Mouse (Mus musculus) MEL (cell line): Measurements from ENCODE around the gene Pkhd1. TPM values are rescaled to one million over a fixed set of nuclear protein-coding genes. Genes with fewer than 3 reads are reported as not detected.

Source experiments
- DNase-seq: peaks from one replicate; pipeline ENCODE4 v3.0.0; 2011; ENCODE audit warnings: low read depth, low spot score
- H3K27ac ChIP-seq: 2 replicates; pipeline ENCODE4 v1.5.1; 2012; ENCODE audit warnings: low read depth, mild to moderate bottlenecking, control low read depth, low read length, moderate library complexity; ENCODE audit not compliant: control insufficient read depth
- H3K27me3 ChIP-seq, 2 experiments: fragments of 150-350 bp in 1 of 2; sonication (generic) in 1 of 2; 2 replicates each; pipeline ENCODE4 v1.6.1; 2012; ENCODE audit warnings: low read length in 2 of 2, mild to moderate bottlenecking in 2 of 2, improper control_type of control experiment in 1 of 2, moderate library complexity in 1 of 2; ENCODE audit not compliant: insufficient read depth in 2 of 2, control insufficient read depth in 1 of 2
- H3K36me3 ChIP-seq, 2 experiments: 2 replicates each; pipeline ENCODE4 v1.6.1; 2012 to 2014; ENCODE audit warnings: low read length in 2 of 2, improper control_type of control experiment in 1 of 2, inconsistent platforms in 1 of 2, mild to moderate bottlenecking in 1 of 2; ENCODE audit not compliant: insufficient read depth in 2 of 2, control insufficient read depth in 1 of 2
- H3K4me1 ChIP-seq, 2 experiments: fragments of 150-350 bp in 1 of 2; sonication (generic) in 1 of 2; 2 replicates each; pipeline ENCODE4 v1.6.1; 2012; ENCODE audit warnings: low read length in 2 of 2, improper control_type of control experiment in 1 of 2, mild to moderate bottlenecking in 1 of 2; ENCODE audit not compliant: insufficient read depth in 2 of 2, control insufficient read depth in 1 of 2
- H3K4me3 ChIP-seq, 2 experiments: fragments of 150-350 bp in 1 of 2; sonication (generic) in 1 of 2; 2 replicates each; pipeline ENCODE4 v1.5.1; 2012; ENCODE audit warnings: low read depth in 2 of 2, low read length in 2 of 2, mild to moderate bottlenecking in 2 of 2, moderate library complexity in 2 of 2, control low read depth in 1 of 2, improper control_type of control experiment in 1 of 2; ENCODE audit not compliant: control insufficient read depth in 1 of 2, insufficient read depth in 1 of 2
- H3K79me2 ChIP-seq: 2 replicates; pipeline ENCODE4 v1.6.1; 2012; ENCODE audit warnings: mild to moderate bottlenecking, low read length, moderate library complexity; ENCODE audit not compliant: control insufficient read depth, poor library complexity, insufficient read depth
- H3K9ac ChIP-seq: 2 replicates; pipeline ENCODE4 v1.6.1; 2012; ENCODE audit warnings: low read depth, mild to moderate bottlenecking, control low read depth, low read length, moderate library complexity; ENCODE audit not compliant: control insufficient read depth, poor library complexity, severe bottlenecking
- H3K9me3 ChIP-seq: fragments of 150-350 bp; sonication (generic); replicated peaks from 2 replicates; pipeline ENCODE4 v1.6.1; 2012; ENCODE audit warnings: mild to moderate bottlenecking, low read length, improper control_type of control experiment, moderate library complexity; ENCODE audit not compliant: insufficient read depth
- BHLHE40 ChIP-seq: IDR thresholded peaks from 2 replicates; pipeline ENCODE4 v1.6.1; 2012; ENCODE audit warnings: low read depth, mild to moderate bottlenecking, inconsistent platforms, low read length, improper control_type of control experiment, borderline replicate concordance
- CHD1 ChIP-seq: IDR thresholded peaks from 2 replicates; pipeline ENCODE4 v1.6.1; 2012; ENCODE audit warnings: low read depth, mild to moderate bottlenecking, inconsistent platforms, low read length, improper control_type of control experiment
- CHD2 ChIP-seq: IDR thresholded peaks from 2 replicates; pipeline ENCODE4 v1.6.1; 2011; ENCODE audit warnings: low read length, improper control_type of control experiment
- CTCF ChIP-seq, 3 experiments: IDR thresholded peaks in 2 of 3; conservative IDR thresholded peaks in 1 of 3; 2 replicates each; pipeline ENCODE4 v1.5.1; 2011 to 2012; ENCODE audit warnings: low read length in 3 of 3, low read depth in 2 of 3, mild to moderate bottlenecking in 2 of 3, improper control_type of control experiment in 1 of 3, inconsistent platforms in 1 of 3, mixed read lengths in 1 of 3, moderate library complexity in 1 of 3; ENCODE audit not compliant: control insufficient read depth in 1 of 3, insufficient read depth in 1 of 3, poor library complexity in 1 of 3, severe bottlenecking in 1 of 3
- E2F4 ChIP-seq: IDR thresholded peaks from 2 replicates; pipeline ENCODE4 v1.6.1; 2011; ENCODE audit warnings: low read depth, low read length, improper control_type of control experiment, borderline replicate concordance
- EP300 ChIP-seq, 2 experiments: IDR thresholded peaks; 2 replicates each; pipeline ENCODE4 v1.6.1; 2011; ENCODE audit warnings: improper control_type of control experiment in 2 of 2, low read length in 2 of 2, low read depth in 1 of 2, mild to moderate bottlenecking in 1 of 2
- GABPA ChIP-seq: IDR thresholded peaks from 2 replicates; pipeline ENCODE4 v1.6.1; 2012; ENCODE audit warnings: low read depth, mild to moderate bottlenecking, inconsistent platforms, low read length, improper control_type of control experiment, moderate library complexity
- HCFC1 ChIP-seq: IDR thresholded peaks from 2 replicates; pipeline ENCODE4 v1.6.1; 2012; ENCODE audit warnings: low read depth, mild to moderate bottlenecking, inconsistent platforms, low read length, improper control_type of control experiment, moderate library complexity
- JUND ChIP-seq: IDR thresholded peaks from 2 replicates; pipeline ENCODE4 v1.6.1; 2011; ENCODE audit warnings: low read depth, mild to moderate bottlenecking, improper control_type of control experiment, low read length
- MAX ChIP-seq: IDR thresholded peaks from 2 replicates; pipeline ENCODE4 v1.6.1; 2011; ENCODE audit warnings: low read length, improper control_type of control experiment
- MEF2A ChIP-seq: IDR thresholded peaks from 2 replicates; pipeline ENCODE4 v1.6.1; 2014; ENCODE audit warnings: low read depth, mild to moderate bottlenecking, inconsistent platforms, low read length, improper control_type of control experiment; ENCODE audit not compliant: poor library complexity, insufficient replicate concordance, severe bottlenecking; ENCODE audit errors: extremely low read depth
- MYB ChIP-seq: IDR thresholded peaks from 2 replicates; pipeline ENCODE4 v1.6.1; 2011; ENCODE audit warnings: mild to moderate bottlenecking, low read depth, low read length, improper control_type of control experiment
- POLR2A ChIP-seq, 2 experiments: IDR thresholded peaks; 2 replicates each; pipeline ENCODE4 v1.6.1; 2011 to 2012; ENCODE audit warnings: low read length in 2 of 2, mild to moderate bottlenecking in 2 of 2, control low read depth in 1 of 2, improper control_type of control experiment in 1 of 2, low read depth in 1 of 2, moderate library complexity in 1 of 2; ENCODE audit not compliant: control insufficient read depth in 1 of 2, insufficient read depth in 1 of 2, poor library complexity in 1 of 2
- POLR2AphosphoS2 ChIP-seq: IDR thresholded peaks from 2 replicates; pipeline ENCODE4 v1.6.1; 2011; ENCODE audit warnings: low read length, improper control_type of control experiment
- POLR2AphosphoS5 ChIP-seq: IDR thresholded peaks from 2 replicates; pipeline ENCODE4 v1.6.1; 2012; ENCODE audit warnings: low read depth, borderline replicate concordance, mild to moderate bottlenecking, inconsistent platforms, low read length, moderate library complexity, mixed read lengths
- RAD21 ChIP-seq: IDR thresholded peaks from 2 replicates; pipeline ENCODE4 v1.6.1; 2011; ENCODE audit warnings: mild to moderate bottlenecking, low read depth, low read length, improper control_type of control experiment
- SIN3A ChIP-seq: IDR thresholded peaks from 2 replicates; pipeline ENCODE4 v1.6.1; 2012; ENCODE audit warnings: low read length, improper control_type of control experiment, inconsistent platforms
- SMC3 ChIP-seq: IDR thresholded peaks from 2 replicates; pipeline ENCODE4 v1.6.1; 2011; ENCODE audit warnings: low read depth, low read length, improper control_type of control experiment
- TAL1 ChIP-seq: IDR thresholded peaks from 2 replicates; pipeline ENCODE4 v1.6.1; 2012; ENCODE audit warnings: mild to moderate bottlenecking, inconsistent platforms, low read length, moderate library complexity, mixed read lengths
- TBP ChIP-seq: IDR thresholded peaks from 2 replicates; pipeline ENCODE4 v1.8.0; 2011; ENCODE audit warnings: low read depth, low read length, improper control_type of control experiment
- TCF12 ChIP-seq: IDR thresholded peaks from 2 replicates; pipeline ENCODE4 v1.6.1; 2014; ENCODE audit warnings: low read depth, mild to moderate bottlenecking, inconsistent platforms, low read length, improper control_type of control experiment, moderate library complexity
- UBTF ChIP-seq: IDR thresholded peaks from 2 replicates; pipeline ENCODE4 v1.6.1; 2012; ENCODE audit warnings: low read depth, mild to moderate bottlenecking, inconsistent platforms, low read length, improper control_type of control experiment, moderate library complexity, borderline replicate concordance; ENCODE audit not compliant: insufficient read depth
- USF1 ChIP-seq: IDR thresholded peaks from 2 replicates; pipeline ENCODE4 v1.6.1; 2014; ENCODE audit warnings: low read depth, mild to moderate bottlenecking, inconsistent platforms, low read length, improper control_type of control experiment, moderate library complexity
- ZC3H11A ChIP-seq: IDR thresholded peaks from 2 replicates; pipeline ENCODE4 v1.6.1; 2012; ENCODE audit warnings: low read depth, mild to moderate bottlenecking, inconsistent platforms, low read length, improper control_type of control experiment
- ZMIZ1 ChIP-seq: IDR thresholded peaks from 2 replicates; pipeline ENCODE4 v1.6.1; 2012; ENCODE audit warnings: low read depth, mild to moderate bottlenecking, inconsistent platforms, low read length, improper control_type of control experiment, moderate library complexity
- ZNF384 ChIP-seq: IDR thresholded peaks from 2 replicates; pipeline ENCODE4 v1.6.1; 2012; ENCODE audit warnings: low read depth, mild to moderate bottlenecking, inconsistent platforms, low read length, improper control_type of control experiment
- polyA plus RNA-seq, 2 experiments: library from polyadenylated mRNA; stranded (reverse) in 1 of 2; unstranded in 1 of 2; fragments of >175 nt in 1 of 2; fragments of >200 nt in 1 of 2; gene quantifications; 2 replicates each; pipeline versions ENCODE4 v1.2.1 to v1.2.4; 2012; ENCODE audit warnings: low replicate concordance in 2 of 2, low read depth in 1 of 2; ENCODE audit not compliant: insufficient read length in 2 of 2, insufficient read depth in 1 of 2, missing spikeins in 1 of 2
- total RNA-seq: library from RNA; depleted of rRNA; stranded (reverse); fragments of 300-350 nt; gene quantifications from 2 replicates; pipeline ENCODE4 v1.2.3, GENCODE M21; 2012

Pkhd1 gene
- total and polyA plus RNA-seq, 3 experiments: not detected

- H3K4me1 ChIP-seq: no peaks in the 10 kb centered on the region
- H3K27me3 ChIP-seq: no peaks in the 10 kb centered on the region
- no peaks in the 10 kb centered on the region for H3K9me3 ChIP-seq
- H3K36me3 ChIP-seq: no peaks in the 10 kb centered on the region
- H3K4me3 ChIP-seq: no peak overlapping the region
- TF ChIP-seq E2F4 (no peak), ZMIZ1 (no peak), TAL1 (no peak), SIN3A (no peak), MYB (no peak), TBP (no peak), MAX (no peak), POLR2A (IDR thresholded peaks at IDR 0.05; ENCODE audit: control insufficient read depth in 1 of 2, insufficient read depth in 1 of 2, low read depth in 1 of 2, low read length in 2 of 2, poor library complexity in 1 of 2) (no peak), RAD21 (no peak), USF1 (no peak), CHD1 (no peak)
- no peak overlapping the region for H3K27ac ChIP-seq
- no peak overlapping the region for H3K9ac ChIP-seq
- no peak for DNase-seq
- no peaks in the 10 kb centered on the region for H3K79me2 ChIP-seq
Measured at GRCm38 (mm10) chr1:20344651-20345050, 273.2 kb downstream of the Pkhd1 start.

GRCm38 (mm10) chr1:20311485-20311884, 306.4 kb downstream of the Pkhd1 start:
- Histone ChIP-seq H3K27ac (no peak overlapping the region), H3K36me3 (no peaks in the 10 kb centered on the region), H3K4me3 (no peak overlapping the region), H3K9me3 (no peaks in the 10 kb centered on the region), H3K79me2 (no peaks in the 10 kb centered on the region)
- peak; percentile 52 for TF ChIP-seq SMC3
- peak; percentile 38 for TF ChIP-seq RAD21
- TF ChIP-seq CTCF (IDR thresholded peaks at IDR 0.05 in 2 of 3, conservative IDR thresholded peaks at IDR 0.05 in 1 of 3; ENCODE audit: control insufficient read depth in 1 of 3, insufficient read depth in 1 of 3, low read depth in 2 of 3, low read length in 3 of 3, poor library complexity in 1 of 3, severe bottlenecking in 1 of 3): peak; percentile 16 to 52 (median 25); a peak in 5 of 6 replicates
- 0 out of 2 replicates have a peak, but pooled peaks have one; percentile 10 for TF ChIP-seq ZC3H11A
- no peak for TF ChIP-seq MEF2A
- TF ChIP-seq, all 39 proteins: peak for 4
- Histone ChIP-seq H3K4me1 (no peaks in the 10 kb centered on the region), H3K27me3 (no peaks in the 10 kb centered on the region), H3K9ac (no peak overlapping the region)
- peak; percentile 43 for DNase-seq

GRCm38 (mm10) chr1:20310925-20311324, 306.9 kb downstream of the Pkhd1 start:
- Histone ChIP-seq H3K27me3 (no peaks in the 10 kb centered on the region), H3K27ac (no peak overlapping the region), H3K36me3 (no peaks in the 10 kb centered on the region), H3K4me3 (no peak overlapping the region), H3K9me3 (no peaks in the 10 kb centered on the region), H3K9ac (no peak overlapping the region), H3K79me2 (no peaks in the 10 kb centered on the region), H3K4me1 (no peaks in the 10 kb centered on the region)
- no peak for DNase-seq
- TF ChIP-seq CHD1 (no peak), SMC3 (no peak), HCFC1 (no peak), POLR2AphosphoS5 (no peak), UBTF (no peak), ZNF384 (no peak), TAL1 (no peak), ZC3H11A (no peak), CHD2 (no peak), GABPA (no peak), TCF12 (no peak), MYB (no peak), POLR2AphosphoS2 (no peak), EP300 (IDR thresholded peaks at IDR 0.05; ENCODE audit: low read depth in 1 of 2, low read length in 2 of 2) (no peak), BHLHE40 (no peak), JUND (no peak), SIN3A (no peak)
